Mouse (Mus musculus): ENCODE data around the gene C1ql4. TPM values are rescaled to one million over a fixed set of nuclear protein-coding genes. Genes with fewer than 3 reads are reported as not detected.

The C1ql4 gene
- polyA plus RNA-seq, 1 experiment, result not detected

GRCm38 (mm10) chr15:99039996-99040919, 47.4 kb downstream of the C1ql4 start:
- Histone ChIP-seq H3K27me3 (ENCODE audit: control insufficient read depth, insufficient read depth, low read length) (no peaks in the 10 kb centered on the region), H3K4me3 (ENCODE audit: low read depth, low read length) (no peak overlapping the region), H3K36me3 (ENCODE audit: control insufficient read depth, insufficient read depth, low read length) (peaks cover 24% of the 10 kb centered on the region), H3K4me1 (ENCODE audit: control insufficient read depth, insufficient read depth, insufficient read length, low read length) (no peaks in the 10 kb centered on the region; the same call in 1 of the 2 replicates), H3K27ac (ENCODE audit: insufficient read depth, low read depth, low read length) (no peak overlapping the region)
- WGBS, result 63% methylated on average over 26 of the region's 26 CpGs
- TF ChIP-seq CTCF (IDR thresholded peaks at IDR 0.05; ENCODE audit: extremely low read depth, insufficient read length, insufficient replicate concordance, low read depth, low read length) (peak; percentile 31; the same call in 1 of the 2 replicates), POLR2A (IDR thresholded peaks at IDR 0.05; ENCODE audit: low read depth, low read length) (no peak)

- H3K27ac ChIP-seq (ENCODE audit: insufficient read depth, low read depth, low read length), result no peak overlapping the region
- H3K27me3 ChIP-seq (ENCODE audit: control insufficient read depth, insufficient read depth, low read length), result no peaks in the 10 kb centered on the region
- peaks cover 33% of the 10 kb centered on the region for H3K36me3 ChIP-seq (ENCODE audit: control insufficient read depth, insufficient read depth, low read length)
- WGBS, result 81% methylated on average over 4 of the region's 4 CpGs
- H3K4me3 ChIP-seq (ENCODE audit: low read depth, low read length), result no peak overlapping the region
- TF ChIP-seq CTCF (IDR thresholded peaks at IDR 0.05; ENCODE audit: extremely low read depth, insufficient read length, insufficient replicate concordance, low read depth, low read length), result no peak
- TF ChIP-seq POLR2A (IDR thresholded peaks at IDR 0.05; ENCODE audit: low read depth, low read length), result no peak
- H3K4me1 ChIP-seq (ENCODE audit: control insufficient read depth, insufficient read depth, insufficient read length, low read length), result no peaks in the 10 kb centered on the region; the same call in 1 of the 2 replicates
These were observed 48.3 kb downstream of the C1ql4 start for GRCm38 (mm10) chr15:99039306-99039705.

GRCm38 (mm10) chr15:99038797-99039196, 48.8 kb downstream of the C1ql4 start:
- Histone ChIP-seq H3K36me3 (ENCODE audit: control insufficient read depth, insufficient read depth, low read length) (peaks cover 35% of the 10 kb centered on the region), H3K4me3 (ENCODE audit: low read depth, low read length) (no peak overlapping the region), H3K4me1 (ENCODE audit: control insufficient read depth, insufficient read depth, insufficient read length, low read length) (no peaks in the 10 kb centered on the region; the same call in 1 of the 2 replicates), H3K27me3 (ENCODE audit: control insufficient read depth, insufficient read depth, low read length) (no peaks in the 10 kb centered on the region), H3K27ac (ENCODE audit: insufficient read depth, low read depth, low read length) (no peak overlapping the region)
- no peak for TF ChIP-seq CTCF (IDR thresholded peaks at IDR 0.05; ENCODE audit: extremely low read depth, insufficient read length, insufficient replicate concordance, low read depth, low read length)
- TF ChIP-seq POLR2A (IDR thresholded peaks at IDR 0.05; ENCODE audit: low read depth, low read length), result no peak
- WGBS, result 83% methylated on average over 5 of the region's 5 CpGs

- Histone ChIP-seq H3K4me3 (ENCODE audit: low read depth, low read length) (no peak overlapping the region), H3K27me3 (ENCODE audit: control insufficient read depth, insufficient read depth, low read length) (no peaks in the 10 kb centered on the region), H3K27ac (ENCODE audit: insufficient read depth, low read depth, low read length) (no peak overlapping the region), H3K36me3 (ENCODE audit: control insufficient read depth, insufficient read depth, low read length) (peaks cover 39% of the 10 kb centered on the region), H3K4me1 (ENCODE audit: control insufficient read depth, insufficient read depth, insufficient read length, low read length) (no peaks in the 10 kb centered on the region; the same call in 1 of the 2 replicates)
- TF ChIP-seq CTCF (IDR thresholded peaks at IDR 0.05; ENCODE audit: extremely low read depth, insufficient read length, insufficient replicate concordance, low read depth, low read length) (no peak), POLR2A (IDR thresholded peaks at IDR 0.05; ENCODE audit: low read depth, low read length) (no peak)
- WGBS, result 90% methylated on average over 1 of the region's 1 CpGs
These were observed 49.6 kb downstream of the C1ql4 start for GRCm38 (mm10) chr15:99038025-99038424.

GRCm38 (mm10) chr15:99036249-99036905, 51.2 kb downstream of the C1ql4 start:
- 90% methylated on average over 8 of the region's 8 CpGs for WGBS
- H3K27me3 ChIP-seq (ENCODE audit: control insufficient read depth, insufficient read depth, low read length), result no peaks in the 10 kb centered on the region
- no peak for TF ChIP-seq POLR2A (IDR thresholded peaks at IDR 0.05; ENCODE audit: low read depth, low read length)
- H3K4me3 ChIP-seq (ENCODE audit: low read depth, low read length), result no peak overlapping the region
- H3K27ac ChIP-seq (ENCODE audit: insufficient read depth, low read depth, low read length), result no peak overlapping the region
- peaks cover 39% of the 10 kb centered on the region for H3K36me3 ChIP-seq (ENCODE audit: control insufficient read depth, insufficient read depth, low read length)
- no peaks in the 10 kb centered on the region for H3K4me1 ChIP-seq (ENCODE audit: control insufficient read depth, insufficient read depth, insufficient read length, low read length)

GRCm38 (mm10) chr15:99035431-99035830, 52.2 kb downstream of the C1ql4 start:
- H3K27ac ChIP-seq (ENCODE audit: insufficient read depth, low read depth, low read length), result no peak overlapping the region
- TF ChIP-seq POLR2A (IDR thresholded peaks at IDR 0.05; ENCODE audit: low read depth, low read length) (no peak), CTCF (IDR thresholded peaks at IDR 0.05; ENCODE audit: extremely low read depth, insufficient read length, insufficient replicate concordance, low read depth, low read length) (no peak)
- no peaks in the 10 kb centered on the region for H3K27me3 ChIP-seq (ENCODE audit: control insufficient read depth, insufficient read depth, low read length)
- 70% methylated on average over 4 of the region's 4 CpGs for WGBS
- no peak overlapping the region for H3K4me3 ChIP-seq (ENCODE audit: low read depth, low read length)
- peaks cover 39% of the 10 kb centered on the region for H3K36me3 ChIP-seq (ENCODE audit: control insufficient read depth, insufficient read depth, low read length)
- no peaks in the 10 kb centered on the region for H3K4me1 ChIP-seq (ENCODE audit: control insufficient read depth, insufficient read depth, insufficient read length, low read length)

Other genes with a start within 250 kb of the C1ql4 start
- gene Kmt2d, start 216.6 kb downstream of the C1ql4 start, polyA plus RNA-seq (2012; rRNA removed), result 19.4 and 36.2 TPM in 2 replicates
- 5.3 and 24.1 TPM in 2 replicates for gene Rhebl1, start 193.3 kb downstream of the C1ql4 start, polyA plus RNA-seq (2012; rRNA removed)
- gene Dhh, start 189.3 kb downstream of the C1ql4 start, polyA plus RNA-seq (2012; rRNA removed), result 0.33 and 0.55 TPM in 2 replicates
- gene Lmbr1l, start 169.6 kb downstream of the C1ql4 start, polyA plus RNA-seq (2012; rRNA removed), result 183 and 395 TPM in 2 replicates
- 455 and 523 TPM in 2 replicates for gene Tuba1b, start 153.3 kb downstream of the C1ql4 start, polyA plus RNA-seq (2012; rRNA removed)
- 1.2 and 23.9 TPM in 2 replicates for gene Gm49450, start 134.3 kb downstream of the C1ql4 start, polyA plus RNA-seq (2012; rRNA removed)
- gene Tuba1a, start 134.1 kb downstream of the C1ql4 start, polyA plus RNA-seq (2012; rRNA removed), result 99.6 and 116 TPM in 2 replicates
- 252 and 382 TPM in 2 replicates for gene Tuba1c, start 57.9 kb downstream of the C1ql4 start, polyA plus RNA-seq (2012; rRNA removed)
- gene Prph, start 32.6 kb downstream of the C1ql4 start, polyA plus RNA-seq (2012; rRNA removed), result 4.6 and 4.8 TPM in 2 replicates
- 5.3 and 9.0 TPM in 2 replicates for gene Troap, start 13.2 kb downstream of the C1ql4 start, polyA plus RNA-seq (2012; rRNA removed)
- 24.6 and 43.2 TPM in 2 replicates for gene Dnajc22, start 5.4 kb upstream of the C1ql4 start, polyA plus RNA-seq (2012; rRNA removed)
- gene Spats2, start 38.1 kb upstream of the C1ql4 start, polyA plus RNA-seq (2012; rRNA removed), result 1.6 and 3.9 TPM in 2 replicates
- gene Kcnh3, start 137.0 kb upstream of the C1ql4 start, polyA plus RNA-seq (2012; rRNA removed), result 0.56 and 3.0 TPM in 2 replicates
- gene Mcrs1, start 164.1 kb upstream of the C1ql4 start, polyA plus RNA-seq (2012; rRNA removed), result 46.5 and 96.6 TPM in 2 replicates
- 14.4 and 20.8 TPM in 2 replicates for gene Prpf40b, start 207.3 kb upstream of the C1ql4 start, polyA plus RNA-seq (2012; rRNA removed)
- not detected in 2 replicates for gene Fam186b, start 208.1 kb upstream of the C1ql4 start, polyA plus RNA-seq (2012; rRNA removed)

Measured in small intestine, adult 2 months (tissue).